Mouse (Mus musculus) stomach, embryonic 15.5 days (tissue): ENCODE results near the gene Pi4k2a. TPM values are rescaled to one million over a fixed set of nuclear protein-coding genes. Genes with fewer than 3 reads are reported as not detected.
"Not testable (repeated sequence)": the region's sequence is repeated elsewhere in the genome, so short reads cannot be mapped to it uniquely, and the experiment has no call there.

Experiments used
- ATAC-seq: fragments of 200-750 bp; cut with Nextera tagmentation; 2 replicates; pipeline ENCODE4 v1.8.0; 2017; ENCODE audit warnings: low read depth, moderate number of reproducible peaks, moderate TSS enrichment; ENCODE audit not compliant: insufficient read depth, low FRiP score
- H3K27ac ChIP-seq: fragments of 300-500 bp; sonication (generic); 2 replicates; pipeline ENCODE4 v1.5.1; 2015; ENCODE audit warnings: mild to moderate bottlenecking, inconsistent platforms
- H3K27me3 ChIP-seq: fragments of 300-500 bp; sonication (generic); replicated peaks from 2 replicates; pipeline ENCODE4 v1.6.1; 2015; ENCODE audit warnings: inconsistent platforms
- H3K36me3 ChIP-seq: fragments of 300-500 bp; sonication (generic); 2 replicates; pipeline ENCODE4 v1.6.1; 2015; ENCODE audit warnings: inconsistent platforms
- H3K4me1 ChIP-seq: fragments of 300-500 bp; sonication (generic); 2 replicates; pipeline ENCODE4 v1.6.1; 2015; ENCODE audit warnings: inconsistent platforms
- H3K4me2 ChIP-seq: fragments of 300-500 bp; sonication (generic); 2 replicates; pipeline ENCODE4 v1.6.1; 2015; ENCODE audit warnings: mild to moderate bottlenecking, inconsistent platforms
- H3K4me3 ChIP-seq: fragments of 300-500 bp; sonication (generic); replicated peaks from 2 replicates; pipeline ENCODE4 v1.5.1; 2015; ENCODE audit warnings: inconsistent platforms
- H3K9ac ChIP-seq: fragments of 300-500 bp; sonication (generic); 2 replicates; pipeline ENCODE4 v1.6.1; 2015; ENCODE audit warnings: inconsistent platforms
- H3K9me3 ChIP-seq: fragments of 300-500 bp; sonication (generic); 2 replicates; pipeline ENCODE4 v1.6.1; 2016; ENCODE audit warnings: inconsistent platforms
- WGBS: fragments of 180-500 bp; shearing (Covaris S2); methylation state at CpG from one replicate; pipeline ENCODE4 v1.1.7; 2015; 5-methylcytosine and 5-hydroxymethylcytosine counted together
- polyA plus RNA-seq: library from polyadenylated mRNA; unstranded; fragments of >200 nt; fragmentation: Nextera tagmentation; extraction: Ambion mirVana; gene quantifications from 2 replicates; pipeline ENCODE4 v1.2.1, GENCODE M21; 2015

The Pi4k2a gene
- polyA plus RNA-seq, 1 experiment from 2014 or later: 22.0 TPM

DNA sequence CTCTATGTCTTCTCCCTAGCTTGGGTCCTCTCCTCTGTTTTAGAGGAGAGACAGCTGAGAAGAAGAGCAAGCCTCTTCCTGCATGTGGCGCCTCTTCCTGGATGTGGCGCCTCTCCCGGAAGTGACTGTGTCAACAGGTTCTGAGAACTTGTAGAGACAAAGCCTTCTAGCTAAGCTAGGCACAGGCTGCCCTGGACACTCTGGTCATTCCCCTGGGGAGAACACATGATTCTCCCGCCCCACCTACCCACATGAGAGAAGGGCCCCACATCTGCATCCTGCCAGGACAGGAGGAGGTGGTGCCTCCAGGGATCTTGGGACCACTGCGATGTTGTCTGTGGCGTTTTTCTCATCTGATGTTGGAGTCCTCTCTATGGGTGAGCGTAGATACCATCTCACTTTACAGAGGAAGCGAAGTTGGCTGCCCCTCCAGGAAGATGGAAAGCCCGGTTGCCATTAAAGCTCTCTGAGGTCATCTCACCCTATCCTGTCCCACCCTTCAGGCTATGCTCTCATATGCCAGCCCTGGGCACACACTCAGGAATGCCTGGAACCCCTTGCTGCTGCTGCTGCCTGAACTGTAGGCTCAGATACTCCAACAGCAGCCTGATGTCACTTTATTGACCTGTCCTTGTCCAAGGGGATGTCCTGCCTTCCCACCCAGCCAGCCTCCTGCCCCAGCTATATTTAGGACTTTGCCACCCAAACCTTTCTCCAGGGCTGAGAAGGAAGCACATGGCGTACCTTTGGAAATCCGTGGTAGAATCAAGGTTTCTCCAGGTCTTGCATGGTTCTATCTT, 21.6 kb upstream of the Pi4k2a start:
- H3K4me2 ChIP-seq: no peak overlapping the region
- H3K9ac ChIP-seq: no peak overlapping the region
- no peaks in the 10 kb centered on the region for H3K4me1 ChIP-seq
- H3K9me3 ChIP-seq: no peaks in the 10 kb centered on the region
- H3K27me3 ChIP-seq: no peaks in the 10 kb centered on the region
- WGBS: 70% methylated on average over 11 of the region's 11 CpGs
- no peak overlapping the region for H3K4me3 ChIP-seq
- ATAC-seq: no peak
- no peaks in the 10 kb centered on the region for H3K36me3 ChIP-seq
- no peak overlapping the region for H3K27ac ChIP-seq

DNA sequence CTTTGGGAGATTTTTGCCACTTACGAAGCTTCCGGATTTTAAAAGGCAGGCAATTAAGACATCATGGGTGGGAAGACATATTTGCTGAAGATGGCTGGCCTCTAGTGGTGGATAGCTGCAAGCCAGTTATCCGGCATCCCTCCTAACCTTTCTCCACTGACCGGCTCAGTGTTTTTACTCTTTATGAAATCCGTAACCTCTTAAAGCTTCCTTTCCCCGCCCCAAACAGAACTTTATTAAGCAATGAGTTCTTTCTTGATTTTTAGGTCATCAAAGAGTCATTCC, 21.1 kb upstream of the Pi4k2a start:
- Histone ChIP-seq H3K4me2 (no peak overlapping the region), H3K9ac (no peak overlapping the region), H3K4me1 (no peaks in the 10 kb centered on the region), H3K36me3 (no peaks in the 10 kb centered on the region), H3K27ac (no peak overlapping the region), H3K27me3 (no peaks in the 10 kb centered on the region), H3K9me3 (no peaks in the 10 kb centered on the region), H3K4me3 (no peak overlapping the region)
- 46% methylated on average over 6 of the region's 6 CpGs for WGBS
- ATAC-seq: no peak

DNA sequence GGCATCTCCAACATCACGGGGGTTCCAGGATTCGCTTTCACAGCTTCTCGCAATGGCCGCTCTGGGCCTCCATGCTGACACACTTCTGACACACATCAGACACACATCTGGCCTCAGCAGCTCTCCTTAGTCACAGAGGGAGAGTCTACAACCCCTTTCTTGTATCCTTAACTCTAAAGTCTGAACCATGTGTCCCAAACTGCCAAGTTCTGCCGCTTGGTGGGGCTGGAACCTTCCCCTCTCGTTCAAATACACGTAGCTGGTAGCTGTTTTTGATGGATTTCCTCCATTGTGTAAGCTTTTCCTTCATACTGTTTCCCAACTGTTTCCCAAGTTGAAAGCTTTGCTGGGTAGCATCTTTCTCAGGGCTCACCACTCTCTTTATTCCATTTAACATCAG, 19.0 kb upstream of the Pi4k2a start:
- H3K4me2 ChIP-seq: no peak overlapping the region
- 71% methylated on average over 7 of the region's 7 CpGs for WGBS
- no peaks in the 10 kb centered on the region for H3K27me3 ChIP-seq
- no peaks in the 10 kb centered on the region for H3K36me3 ChIP-seq
- no peak overlapping the region for H3K4me3 ChIP-seq
- no peak overlapping the region for H3K27ac ChIP-seq
- no peaks in the 10 kb centered on the region for H3K9me3 ChIP-seq
- ATAC-seq: no peak
- no peak overlapping the region for H3K9ac ChIP-seq
- H3K4me1 ChIP-seq: no peaks in the 10 kb centered on the region

DNA sequence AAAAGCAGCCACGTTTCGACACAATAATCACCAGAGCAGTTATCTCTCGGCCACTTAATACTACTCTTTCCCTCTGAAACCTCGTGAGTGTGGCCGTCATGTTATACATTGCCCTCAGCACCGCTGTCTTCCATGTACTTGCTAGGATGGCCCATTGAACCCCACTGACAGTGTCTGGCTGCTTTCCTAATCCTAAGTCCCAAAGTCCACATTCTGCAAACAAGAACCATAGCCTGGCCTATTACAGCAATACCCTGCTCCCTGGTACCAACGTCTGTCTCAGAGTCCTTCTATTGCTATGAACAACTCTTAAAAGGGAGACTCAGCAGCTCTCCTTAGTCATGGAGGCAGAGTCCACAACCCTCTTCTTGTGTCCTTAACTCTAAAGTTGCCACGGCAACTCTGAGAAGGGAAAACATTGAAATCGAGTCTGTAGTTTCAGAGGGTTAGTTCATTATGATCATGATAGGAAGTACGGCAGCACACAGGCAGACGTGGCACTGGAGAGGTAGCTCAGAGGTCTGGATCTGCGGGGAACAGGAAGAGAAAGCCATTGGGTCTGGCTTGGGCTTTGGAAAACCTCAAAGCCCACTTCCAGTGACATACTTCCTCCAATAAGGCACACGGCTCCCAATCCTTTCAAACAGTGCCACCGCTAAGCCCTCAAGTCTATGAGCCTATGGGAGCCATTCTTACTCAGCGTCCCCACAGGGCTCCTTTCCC, 18.2 kb upstream of the Pi4k2a start:
- 0 out of 2 replicates have a peak, but pooled peaks have one; percentile 27 for ATAC-seq
- no peak overlapping the region for H3K4me2 ChIP-seq
- no peaks in the 10 kb centered on the region for H3K27me3 ChIP-seq
- H3K4me1 ChIP-seq: no peaks in the 10 kb centered on the region
- H3K27ac ChIP-seq: no peak overlapping the region
- H3K9me3 ChIP-seq: no peaks in the 10 kb centered on the region
- H3K36me3 ChIP-seq: no peaks in the 10 kb centered on the region
- H3K9ac ChIP-seq: no peak overlapping the region
- 79% methylated on average over 15 of the region's 15 CpGs for WGBS
- H3K4me3 ChIP-seq: no peak overlapping the region

DNA sequence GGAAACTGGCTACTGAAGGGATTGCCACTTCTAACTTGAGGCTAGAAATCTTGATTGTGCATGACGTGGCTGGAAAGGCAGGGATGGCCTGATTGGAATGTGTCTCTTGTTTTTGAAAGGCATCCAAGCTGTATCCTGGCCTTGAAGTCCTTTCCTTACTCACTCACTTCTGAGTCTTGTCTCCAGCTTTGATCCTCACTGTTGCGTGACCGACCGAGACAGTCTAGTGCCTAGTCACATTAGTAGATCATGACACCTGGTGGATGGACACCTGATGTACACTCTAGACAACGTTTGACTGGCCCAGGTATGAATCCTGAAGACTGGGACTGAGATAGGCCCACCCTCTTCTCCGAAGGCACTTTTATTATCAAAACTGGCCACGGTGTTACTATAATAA, 17.5 kb upstream of the Pi4k2a start:
- H3K4me1 ChIP-seq: no peaks in the 10 kb centered on the region
- H3K4me2 ChIP-seq: no peak overlapping the region
- no peak overlapping the region for H3K27ac ChIP-seq
- no peaks in the 10 kb centered on the region for H3K27me3 ChIP-seq
- H3K9ac ChIP-seq: no peak overlapping the region
- no peak overlapping the region for H3K4me3 ChIP-seq
- 75% methylated on average over 7 of the region's 7 CpGs for WGBS
- no peaks in the 10 kb centered on the region for H3K36me3 ChIP-seq
- no peak for ATAC-seq
- no peaks in the 10 kb centered on the region for H3K9me3 ChIP-seq

DNA sequence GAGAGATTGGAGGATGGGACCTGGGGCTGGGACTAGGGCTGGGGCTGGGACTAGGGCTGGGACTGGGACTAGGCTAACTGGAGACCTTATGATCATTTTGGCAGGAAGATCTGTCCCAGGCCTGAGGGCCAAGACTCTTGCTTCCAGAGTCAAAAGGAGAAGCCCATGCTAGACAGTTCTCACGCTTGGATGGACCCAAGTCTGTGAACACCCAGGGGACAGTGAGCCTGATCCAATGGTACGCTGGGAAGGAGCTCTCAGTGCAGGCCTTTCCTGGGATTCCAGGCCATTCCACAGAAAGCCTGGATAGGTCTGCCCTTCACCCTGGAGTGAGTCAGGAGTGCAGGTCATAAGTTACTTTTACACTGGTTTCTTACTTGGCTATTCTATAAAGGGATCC, 15.2 kb upstream of the Pi4k2a start:
- no peak for ATAC-seq
- Histone ChIP-seq H3K9ac (no peak overlapping the region), H3K9me3 (no peaks in the 10 kb centered on the region), H3K36me3 (no peaks in the 10 kb centered on the region), H3K4me2 (no peak overlapping the region), H3K4me1 (no peaks in the 10 kb centered on the region), H3K27me3 (no peaks in the 10 kb centered on the region), H3K27ac (no peak overlapping the region), H3K4me3 (no peak overlapping the region)
- WGBS: 79% methylated on average over 2 of the region's 2 CpGs

DNA sequence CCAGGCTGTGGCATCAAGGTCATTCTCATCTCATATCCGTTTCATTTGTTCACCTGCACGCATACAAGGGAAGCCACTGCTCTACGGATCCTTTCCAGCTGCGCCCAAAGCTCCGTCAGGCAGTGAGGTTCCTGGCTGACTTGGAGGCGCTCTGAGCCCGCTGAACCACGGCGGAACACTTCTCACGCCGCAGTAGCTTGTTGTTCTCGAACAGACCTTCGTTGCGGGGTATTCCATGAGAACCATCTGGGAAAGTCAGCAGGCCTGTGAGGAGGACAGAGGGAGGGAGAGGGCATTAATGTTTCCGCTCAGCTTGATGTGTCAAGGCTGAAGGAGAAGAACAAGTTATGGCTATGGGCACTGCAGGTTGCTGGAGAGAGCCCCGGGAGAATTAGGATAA, 14.3 kb upstream of the Pi4k2a start:
- Histone ChIP-seq H3K9ac (no peak overlapping the region), H3K4me1 (no peaks in the 10 kb centered on the region), H3K4me3 (no peak overlapping the region), H3K36me3 (no peaks in the 10 kb centered on the region), H3K27me3 (no peaks in the 10 kb centered on the region), H3K27ac (no peak overlapping the region), H3K9me3 (no peaks in the 10 kb centered on the region), H3K4me2 (no peak overlapping the region)
- no peak for ATAC-seq
- 91% methylated on average over 16 of the region's 16 CpGs for WGBS

DNA sequence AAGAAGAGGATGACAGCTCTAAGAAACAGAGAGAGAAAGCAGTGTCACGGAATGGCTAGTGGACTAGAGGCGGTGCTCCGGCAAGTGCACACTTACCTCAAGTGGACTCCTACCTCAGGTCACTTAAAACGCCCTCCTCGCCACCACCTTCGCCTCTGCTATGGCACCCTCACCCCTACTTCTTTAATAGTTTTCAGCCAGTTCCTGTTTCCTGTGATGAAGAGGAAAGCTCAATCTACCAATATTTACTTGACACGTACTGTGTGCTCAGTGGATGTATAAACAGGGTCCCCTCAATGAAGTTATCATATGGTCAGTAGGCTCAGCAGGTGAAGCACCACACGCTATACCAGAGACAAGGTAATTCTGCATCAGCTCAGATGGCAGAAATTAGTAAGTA, 11.7 kb upstream of the Pi4k2a start:
- Histone ChIP-seq H3K27me3 (no peaks in the 10 kb centered on the region), H3K4me2 (no peak overlapping the region), H3K4me1 (no peaks in the 10 kb centered on the region), H3K36me3 (no peaks in the 10 kb centered on the region), H3K9ac (no peak overlapping the region), H3K27ac (no peak overlapping the region), H3K9me3 (no peaks in the 10 kb centered on the region), H3K4me3 (no peak overlapping the region)
- no peak for ATAC-seq
- 92% methylated on average over 8 of the region's 8 CpGs for WGBS

DNA sequence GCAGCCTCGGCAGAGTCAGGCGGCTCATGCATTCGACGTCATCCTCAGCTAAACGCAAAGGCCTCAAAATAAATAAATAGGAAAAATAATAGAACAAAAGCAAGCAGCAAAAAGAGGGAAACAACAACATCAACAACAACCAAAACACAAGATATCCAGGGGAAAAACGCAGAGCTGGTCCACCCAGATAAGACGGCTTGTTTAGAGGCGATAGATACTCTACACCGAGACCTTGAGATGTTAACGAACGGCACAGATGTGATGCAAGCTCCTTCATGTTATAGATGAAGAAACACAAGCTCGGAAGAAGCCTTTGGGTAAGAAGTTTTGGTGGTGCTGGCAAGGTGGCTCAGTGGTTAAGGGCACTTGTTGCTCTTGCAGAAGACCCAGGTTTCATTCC, 11.3 kb upstream of the Pi4k2a start:
- Histone ChIP-seq H3K36me3 (no peaks in the 10 kb centered on the region), H3K9ac (no peak overlapping the region), H3K4me3 (no peak overlapping the region), H3K9me3 (no peaks in the 10 kb centered on the region), H3K27ac (no peak overlapping the region), H3K27me3 (no peaks in the 10 kb centered on the region), H3K4me2 (no peak overlapping the region), H3K4me1 (no peaks in the 10 kb centered on the region)
- ATAC-seq: no peak
- WGBS: 94% methylated on average over 12 of the region's 12 CpGs

DNA sequence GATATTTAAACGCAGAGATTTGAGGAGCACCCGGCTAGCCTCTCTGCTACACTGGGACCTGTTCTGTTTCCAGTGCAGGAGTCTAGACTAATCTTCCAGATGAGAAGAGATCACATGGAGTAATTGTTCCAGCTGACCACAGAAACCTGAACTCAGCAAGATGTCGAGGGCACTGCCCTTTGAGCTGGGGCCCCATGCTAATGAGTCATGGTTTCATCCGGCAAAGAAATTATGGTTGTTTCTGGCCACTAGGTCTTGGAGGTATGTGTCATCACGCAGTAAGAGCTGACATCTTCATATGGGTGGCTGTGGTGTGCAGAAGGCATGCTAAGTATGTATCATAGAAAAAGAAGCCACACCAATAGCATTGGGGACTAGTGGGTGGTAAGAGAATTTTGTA, 10.3 kb upstream of the Pi4k2a start:
- Histone ChIP-seq H3K36me3 (no peaks in the 10 kb centered on the region), H3K27ac (no peak overlapping the region), H3K4me3 (no peak overlapping the region), H3K4me2 (no peak overlapping the region), H3K9ac (no peak overlapping the region), H3K27me3 (no peaks in the 10 kb centered on the region), H3K9me3 (no peaks in the 10 kb centered on the region), H3K4me1 (no peaks in the 10 kb centered on the region)
- WGBS: 72% methylated on average over 5 of the region's 5 CpGs
- ATAC-seq: no peak

DNA sequence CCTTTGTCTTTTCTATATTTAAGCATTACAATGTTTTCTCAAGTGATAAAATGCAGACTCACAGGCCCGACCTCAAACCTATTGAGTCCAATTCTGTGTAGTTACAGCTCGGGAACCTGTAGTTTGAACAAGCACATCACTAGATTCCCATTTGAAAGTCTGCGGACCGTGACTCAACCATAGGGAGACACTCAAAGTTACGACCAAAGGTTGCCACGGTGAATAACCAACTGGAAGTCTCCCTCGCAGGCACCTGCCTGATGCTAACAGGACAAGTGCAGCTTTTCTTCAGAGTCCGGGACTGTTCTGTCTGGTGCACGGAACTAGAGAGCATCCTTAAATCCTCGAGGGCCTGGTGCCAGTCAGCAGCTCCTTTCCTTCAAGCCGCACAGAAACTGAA, 9.8 kb upstream of the Pi4k2a start:
- Histone ChIP-seq H3K36me3 (no peaks in the 10 kb centered on the region), H3K4me3 (no peak overlapping the region), H3K9me3 (no peaks in the 10 kb centered on the region), H3K9ac (no peak overlapping the region), H3K4me1 (peaks cover under 1% of the 10 kb centered on the region; the same call in 1 of the 2 replicates), H3K27me3 (no peaks in the 10 kb centered on the region), H3K4me2 (no peak overlapping the region), H3K27ac (no peak overlapping the region)
- no peak for ATAC-seq
- 85% methylated on average over 11 of the region's 11 CpGs for WGBS

DNA sequence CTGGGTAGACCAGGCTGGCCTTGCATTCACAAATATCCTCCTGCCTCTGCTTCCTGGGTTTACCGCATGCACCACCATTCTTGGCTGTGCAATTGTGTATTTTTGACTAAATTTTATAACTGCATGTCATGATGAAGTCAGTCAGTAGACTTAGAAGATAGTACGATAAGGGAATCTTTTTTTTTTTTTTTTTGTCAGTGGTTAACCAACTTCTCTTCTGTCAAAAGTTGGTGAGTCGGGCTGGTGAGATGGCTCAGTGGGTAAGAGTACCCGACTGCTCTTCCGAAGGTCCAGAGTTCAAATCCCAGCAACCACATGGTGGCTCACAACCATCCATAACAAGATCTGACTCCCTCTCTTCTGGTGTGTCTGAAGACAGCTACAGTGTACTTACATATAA, 8.7 kb upstream of the Pi4k2a start:
- not testable (repeated sequence) for H3K4me2 ChIP-seq, H3K9me3 ChIP-seq, H3K9ac ChIP-seq, H3K27ac ChIP-seq, H3K4me1 ChIP-seq, H3K27me3 ChIP-seq, H3K36me3 ChIP-seq, H3K4me3 ChIP-seq, ATAC-seq
- WGBS: 94% methylated on average over 5 of the region's 5 CpGs
